8 mouse cellular contexts compared by ENCODE assay signal in the genomic region with DNA sequence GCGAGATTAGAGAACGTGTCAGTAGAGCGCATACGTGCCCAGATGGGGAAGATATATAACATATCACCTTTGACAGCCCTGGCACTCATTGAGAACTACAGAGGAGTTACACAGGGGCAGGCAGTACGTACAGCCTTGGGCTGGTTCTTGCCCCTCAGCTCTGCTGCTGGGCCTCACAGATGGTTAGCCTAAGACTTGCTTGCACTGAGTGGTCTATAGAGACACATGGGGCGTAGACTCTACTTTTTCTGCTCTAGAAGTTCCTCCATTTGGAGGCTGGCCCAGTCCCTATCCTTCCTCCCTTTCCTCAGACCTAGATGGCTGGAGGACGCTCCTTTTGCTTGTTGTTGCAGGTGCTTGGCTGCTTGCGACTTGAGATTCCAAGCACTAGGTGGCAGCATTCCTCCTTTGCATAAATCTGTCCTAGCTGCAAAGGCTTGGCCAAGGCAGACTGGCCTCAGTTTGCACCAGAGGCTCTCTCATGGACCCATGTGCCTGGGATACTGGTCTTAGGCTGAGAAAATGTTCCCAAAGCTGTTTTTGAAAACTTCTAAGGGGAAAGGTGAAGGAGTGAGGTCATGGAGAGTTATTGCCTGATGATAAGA. TPM values are rescaled to one million over a fixed set of nuclear protein-coding genes. Genes with fewer than 3 reads are reported as not detected.
DNase-seq lines count a peak whose midpoint lies in the region; ATAC-seq lines count a peak whose summit lies in the region.
"Had no signal": no experiment of that assay in that cellular context is flagged by ENCODE, and none has a peak within 500 bp of the region (broad histone marks: within the 10 kb centered on the region; RNA-seq: fewer than 3 reads in every experiment).

No protein-coding gene starts in this region.

- no peak overlapping the region for H3K27ac ChIP-seq in midbrain, embryonic 13.5 days
- H3K27ac ChIP-seq: neural tube, embryonic 12.5 days had no signal

- H3K4me1 ChIP-seq in midbrain, embryonic 13.5 days (replicated peaks) = peaks cover 7% of the 10 kb centered on the region; the same call in 1 of the 2 replicates
- H3K4me1 ChIP-seq: neural tube, embryonic 12.5 days had no signal

- H3K36me3 ChIP-seq in midbrain, embryonic 13.5 days = no peaks in the 10 kb centered on the region
- H3K36me3 ChIP-seq: neural tube, embryonic 12.5 days had no signal

- H3K9me3 ChIP-seq in midbrain, embryonic 13.5 days = no peaks in the 10 kb centered on the region
- H3K9me3 ChIP-seq: neural tube, embryonic 12.5 days had no signal

- no peaks in the 10 kb centered on the region for H3K27me3 ChIP-seq in midbrain, embryonic 13.5 days
- H3K27me3 ChIP-seq: neural tube, embryonic 12.5 days had no signal

- ATAC-seq in inflammation-experienced regulatory T-cells, adult 6 months = peak; percentile 60
- ATAC-seq in midbrain, embryonic 13.5 days = peak; percentile 86

- WGBS in midbrain, embryonic 13.5 days = 64% methylated on average over 8 of the region's 8 CpGs

- peak; percentile 91 for DNase-seq in ZHBTc4 (ENCODE audit: low read depth, low spot score)
- DNase-seq in cerebellum, adult 9-11 months = peak; percentile 64
- peak; percentile 81 for DNase-seq in gastrocnemius, adult 18-20 months (ENCODE audit: low spot score)
- peak; percentile 46 to 61 for DNase-seq in left cerebral cortex, adult 8-10 months (ENCODE audit: low spot score in 2 of 2)
- peak; percentile 41 to 43 for DNase-seq in spleen, postnatal 36 days (ENCODE audit: low spot score in 2 of 2)

- H3K4me2 ChIP-seq in midbrain, embryonic 13.5 days (replicated peaks) = no peak overlapping the region
- H3K4me2 ChIP-seq: neural tube, embryonic 12.5 days had no signal

- H3K4me3 ChIP-seq in midbrain, embryonic 13.5 days (replicated peaks) = no peak overlapping the region
- H3K4me3 ChIP-seq: neural tube, embryonic 12.5 days had no signal

- H3K9ac ChIP-seq in midbrain, embryonic 13.5 days (replicated peaks) = no peak overlapping the region
- H3K9ac ChIP-seq: neural tube, embryonic 12.5 days had no signal

RNA-seq across cellular contexts. Expression of a gene that starts 22.6 kb away (rescaled TPM):
- 1 to 10 TPM; 5.8 to 7.8 TPM for total RNA-seq in gastrocnemius, adult 18-20 months (2021)
- 1 to 10 TPM; 1.4 to 8.0 (median 7.3) TPM for polyA plus RNA-seq in inflammation-experienced regulatory T-cells, adult 6 months (2017; shearing (Covaris generic))
- total RNA-seq in left cerebral cortex, adult 8-10 months (2022) = 10 to 100 TPM; 26.8 to 30.0 (median 29.3) TPM
- polyA plus RNA-seq in midbrain, embryonic 13.5 days (2015; fragmentation: Nextera tagmentation; extraction: Ambion mirVana) = 68.7 and 73.0 TPM in 2 replicates
